ENCODE assay signal across 2 mouse cellular contexts in the genomic region with DNA sequence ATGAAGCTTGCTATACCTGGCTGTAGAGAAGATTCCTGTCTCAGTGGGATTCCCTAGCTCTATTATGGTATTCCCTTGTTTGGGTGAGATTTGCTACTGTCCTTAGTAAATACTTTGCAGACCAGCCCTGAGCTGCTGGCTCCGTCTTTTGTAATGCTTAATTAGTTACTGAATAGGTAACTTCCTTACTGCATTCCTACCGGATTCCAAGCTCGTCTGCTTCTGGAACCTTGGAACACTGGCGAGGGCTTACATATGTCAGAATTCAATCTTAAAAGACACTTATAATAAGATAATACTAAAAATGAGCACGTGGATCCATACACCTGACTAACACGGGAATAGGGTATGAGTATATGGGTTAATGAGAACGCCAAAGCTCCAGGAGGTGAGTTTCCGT. TPM values are rescaled to one million over a fixed set of nuclear protein-coding genes. Genes with fewer than 3 reads are reported as not detected.
"Had no signal": no experiment of that assay in that cellular context is flagged by ENCODE, and none has a peak within 500 bp of the region (broad histone marks: within the 10 kb centered on the region; RNA-seq: fewer than 3 reads in every experiment).

No protein-coding gene starts in this region.

RNA-seq across cellular contexts. Expression of a gene that starts 41.2 kb away (rescaled TPM):
- polyA plus RNA-seq: lung, embryonic 14.5 days; midbrain, embryonic 10.5 days had no signal
